Mouse (Mus musculus): ENCODE measurements around the gene Spry1.

Gene Spry1

GRCm38 (mm10) chr3:37672266-37673040 lies 32.7 kb downstream of the Spry1 start:
- no peak for DNase-seq (ENCODE audit: low spot score)

- DNase-seq (ENCODE audit: low spot score) = no peak
These were observed 33.9 kb downstream of the Spry1 start for GRCm38 (mm10) chr3:37673513-37674261.

GRCm38 (mm10) chr3:37675056-37675525 lies 35.3 kb downstream of the Spry1 start:
- DNase-seq (ENCODE audit: low spot score) = no peak

GRCm38 (mm10) chr3:37676291-37676690 lies 36.5 kb downstream of the Spry1 start:
- no peak for DNase-seq (ENCODE audit: low spot score)

- no peak for DNase-seq (ENCODE audit: low spot score)
These were observed 46.5 kb downstream of the Spry1 start for GRCm38 (mm10) chr3:37686219-37686618.

- no peak for DNase-seq (ENCODE audit: low spot score)
These were observed 47.0 kb downstream of the Spry1 start for GRCm38 (mm10) chr3:37686751-37687150.

GRCm38 (mm10) chr3:37687158-37687980 lies 47.6 kb downstream of the Spry1 start:
- peak; percentile 74 for DNase-seq (ENCODE audit: low spot score)

GRCm38 (mm10) chr3:37692945-37693344 lies 53.2 kb downstream of the Spry1 start:
- no peak for DNase-seq (ENCODE audit: low spot score)

GRCm38 (mm10) chr3:37693552-37693951 lies 53.8 kb downstream of the Spry1 start:
- DNase-seq (ENCODE audit: low spot score) = no peak
